Mouse (Mus musculus) thymus, postnatal 14 days (tissue): ENCODE measurements around the gene Enthd1.

ENCODE experiments used
- DNase-seq: peaks from one replicate; pipeline ENCODE4 v3.0.0; 2021

Gene Enthd1

GRCm38 (mm10) chr15:80482348-80482747, 82.6 kb downstream of the Enthd1 start:
- no peak for DNase-seq

- no peak for DNase-seq
Observed at GRCm38 (mm10) chr15:80474429-80475002, 90.4 kb downstream of the Enthd1 start.

- DNase-seq = no peak
Observed at GRCm38 (mm10) chr15:80467876-80468275, 97.1 kb downstream of the Enthd1 start.

- DNase-seq = peak; percentile 53
Observed at GRCm38 (mm10) chr15:80462106-80462505, 102.8 kb downstream of the Enthd1 start.

- no peak for DNase-seq
Observed at GRCm38 (mm10) chr15:80461446-80461845, 103.5 kb downstream of the Enthd1 start.

- no peak for DNase-seq
Observed at GRCm38 (mm10) chr15:80460011-80460410, 104.9 kb downstream of the Enthd1 start.

- DNase-seq = peak; percentile 14
Observed at GRCm38 (mm10) chr15:80457984-80458383, 107.0 kb downstream of the Enthd1 start.

GRCm38 (mm10) chr15:80454486-80454885, 110.5 kb downstream of the Enthd1 start:
- no peak for DNase-seq

- DNase-seq = no peak
Observed at GRCm38 (mm10) chr15:80452425-80452824, 112.5 kb downstream of the Enthd1 start.

GRCm38 (mm10) chr15:80445956-80446687, 118.8 kb downstream of the Enthd1 start:
- DNase-seq = no peak

- no peak for DNase-seq
Observed at GRCm38 (mm10) chr15:80440195-80440594, 124.8 kb downstream of the Enthd1 start.

- no peak for DNase-seq
Observed at GRCm38 (mm10) chr15:80438423-80438822, 126.5 kb downstream of the Enthd1 start.

GRCm38 (mm10) chr15:80437996-80438395, 127.0 kb downstream of the Enthd1 start:
- no peak for DNase-seq

- no peak for DNase-seq
Observed at GRCm38 (mm10) chr15:80436961-80437360, 128.0 kb downstream of the Enthd1 start.

GRCm38 (mm10) chr15:80430324-80430723, 134.6 kb downstream of the Enthd1 start:
- DNase-seq = no peak

- no peak for DNase-seq
Observed at GRCm38 (mm10) chr15:80418146-80418545, 146.8 kb downstream of the Enthd1 start.

GRCm38 (mm10) chr15:80417066-80417465, 147.9 kb downstream of the Enthd1 start:
- no peak for DNase-seq

- no peak for DNase-seq
Observed at GRCm38 (mm10) chr15:80415132-80415531, 149.8 kb downstream of the Enthd1 start.

GRCm38 (mm10) chr15:80413988-80414721, 150.8 kb downstream of the Enthd1 start:
- no peak for DNase-seq

- no peak for DNase-seq
Observed at GRCm38 (mm10) chr15:80413070-80413469, 151.9 kb downstream of the Enthd1 start.

GRCm38 (mm10) chr15:80410661-80411060, 154.3 kb downstream of the Enthd1 start:
- DNase-seq = no peak

GRCm38 (mm10) chr15:80407873-80408272, 157.1 kb downstream of the Enthd1 start:
- DNase-seq = no peak
